Mouse (Mus musculus): ENCODE data around the gene Ryk. TPM values are rescaled to one million over a fixed set of nuclear protein-coding genes. Genes with fewer than 3 reads are reported as not detected.
A peak's percentile ranks its signal among the peaks of the same experiment; 100 is the strongest.

Ryk gene
- total RNA-seq, 2 experiments from 2014 or later, result 39.4 to 41.8 TPM

- intact Hi-C loops (cut with DNase I), result no loop called here
- DNase-seq (ENCODE audit: low spot score), result no peak
Measured at GRCm38 (mm10) chr9:102852076-102853022, 17.6 kb downstream of the Ryk start.

- no peak for DNase-seq (ENCODE audit: low spot score)
- intact Hi-C loops (cut with DNase I), result no loop called here
Measured at GRCm38 (mm10) chr9:102857856-102858255, 23.1 kb downstream of the Ryk start.

- intact Hi-C loops (cut with DNase I), result no loop called here
Measured at GRCm38 (mm10) chr9:102858283-102858682, 23.6 kb downstream of the Ryk start.

GRCm38 (mm10) chr9:102859399-102859798, 24.7 kb downstream of the Ryk start:
- intact Hi-C loops (cut with DNase I), result no loop called here
- no peak for DNase-seq (ENCODE audit: low spot score)

More at GRCm38 (mm10) chr9:102858283-102858682, 23.6 kb downstream of the Ryk start:
- no peak for DNase-seq (ENCODE audit: low spot score)

GRCm38 (mm10) chr9:102859963-102860362, 25.2 kb downstream of the Ryk start:
- DNase-seq (ENCODE audit: low spot score), result no peak
- intact Hi-C loops (cut with DNase I), result no loop called here

- DNase-seq (ENCODE audit: low spot score), result no peak
- intact Hi-C loops (cut with DNase I), result no loop called here
Measured at GRCm38 (mm10) chr9:102860802-102861469, 26.2 kb downstream of the Ryk start.

GRCm38 (mm10) chr9:102861789-102862188, 27.1 kb downstream of the Ryk start:
- intact Hi-C loops (cut with DNase I), result no loop called here
- no peak for DNase-seq (ENCODE audit: low spot score)

GRCm38 (mm10) chr9:102862260-102862659, 27.5 kb downstream of the Ryk start:
- DNase-seq (ENCODE audit: low spot score), result no peak
- intact Hi-C loops (cut with DNase I), result no loop called here

- intact Hi-C loops (cut with DNase I), result no loop called here
- DNase-seq (ENCODE audit: low spot score), result peak; percentile 73
Measured at GRCm38 (mm10) chr9:102863876-102864545, 29.3 kb downstream of the Ryk start.

GRCm38 (mm10) chr9:102864931-102865330, 30.2 kb downstream of the Ryk start:
- intact Hi-C loops (cut with DNase I), result loop anchor here (5.0 kb wide), 1 partner anchor 153 kb away; no protein-coding TSS in a partner anchor
- no peak for DNase-seq (ENCODE audit: low spot score)

- no peak for DNase-seq (ENCODE audit: low spot score)
- intact Hi-C loops (cut with DNase I), result loop anchor here (2.0 to 5.0 kb wide), 4 partner anchors 31 to 229 kb away; partner anchors contain the start of gene Ryk
Measured at GRCm38 (mm10) chr9:102865946-102866737, 31.4 kb downstream of the Ryk start.

- DNase-seq (ENCODE audit: low spot score), result peak; percentile 32
Measured at GRCm38 (mm10) chr9:102866893-102867292, 32.2 kb downstream of the Ryk start.

GRCm38 (mm10) chr9:102867516-102867915, 32.8 kb downstream of the Ryk start:
- intact Hi-C loops (cut with DNase I), result loop anchor here (2.0 to 5.0 kb wide), 4 partner anchors 33 to 231 kb away; partner anchors contain the start of gene Ryk
- DNase-seq (ENCODE audit: low spot score), result no peak

More at GRCm38 (mm10) chr9:102866893-102867292, 32.2 kb downstream of the Ryk start:
- intact Hi-C loops (cut with DNase I), result loop anchor here (2.0 to 5.0 kb wide), 4 partner anchors 32 to 230 kb away; partner anchors contain the start of gene Ryk

GRCm38 (mm10) chr9:102868451-102868850, 33.7 kb downstream of the Ryk start:
- no peak for DNase-seq (ENCODE audit: low spot score)
- intact Hi-C loops (cut with DNase I), result loop anchor here (5.0 kb wide), 1 partner anchor 156 kb away; no protein-coding TSS in a partner anchor

- intact Hi-C loops (cut with DNase I), result no loop called here
- no peak for DNase-seq (ENCODE audit: low spot score)
Measured at GRCm38 (mm10) chr9:102876054-102876690, 41.5 kb downstream of the Ryk start.

- intact Hi-C loops (cut with DNase I), result no loop called here
- DNase-seq (ENCODE audit: low spot score), result no peak
Measured at GRCm38 (mm10) chr9:102877916-102878315, 43.2 kb downstream of the Ryk start.

- DNase-seq (ENCODE audit: low spot score), result no peak
- intact Hi-C loops (cut with DNase I), result no loop called here
Measured at GRCm38 (mm10) chr9:102879545-102879944, 44.8 kb downstream of the Ryk start.

- no peak for DNase-seq (ENCODE audit: low spot score)
- intact Hi-C loops (cut with DNase I), result no loop called here
Measured at GRCm38 (mm10) chr9:102884703-102885102, 50.0 kb downstream of the Ryk start.

- no peak for DNase-seq (ENCODE audit: low spot score)
- intact Hi-C loops (cut with DNase I), result no loop called here
Measured at GRCm38 (mm10) chr9:102890166-102890565, 55.4 kb downstream of the Ryk start.
